Comparison of ENCODE assay signal across 10 mouse cellular contexts in the genomic region with DNA sequence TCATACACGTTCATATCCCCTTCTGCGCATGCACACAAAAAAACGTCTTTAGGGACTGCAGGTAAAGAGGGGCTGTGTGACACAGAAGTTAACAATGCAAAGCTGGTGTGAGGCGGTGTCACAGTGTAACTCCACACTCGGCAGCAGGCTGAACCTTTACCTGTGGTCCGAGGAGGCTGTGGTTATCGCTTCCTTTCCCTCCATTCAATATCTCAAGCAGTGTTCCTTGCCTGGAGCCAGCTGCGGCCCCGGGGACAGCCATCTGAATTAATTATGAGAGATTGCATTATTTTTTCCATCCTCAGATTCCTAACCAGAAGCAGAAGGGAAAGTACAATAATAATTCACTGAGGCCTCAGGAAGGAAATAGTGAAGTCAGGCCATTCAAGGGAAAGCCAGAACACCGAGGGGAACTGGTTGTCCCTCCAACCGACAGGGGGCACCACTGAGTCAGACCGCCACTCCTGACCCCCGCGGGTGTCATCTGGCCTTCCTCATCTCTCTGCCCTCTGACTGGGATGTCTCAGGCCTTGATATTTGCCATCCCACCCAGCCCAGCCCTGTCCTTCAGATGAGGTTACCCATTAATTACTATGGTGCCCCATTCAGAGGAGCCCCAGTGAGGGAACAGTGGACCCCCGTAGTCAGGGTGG. TPM values are rescaled to one million over a fixed set of nuclear protein-coding genes. Genes with fewer than 3 reads are reported as not detected.
DNase-seq lines count a peak whose midpoint lies in the region; ATAC-seq and TF ChIP-seq lines count a peak whose summit lies in the region.
"Had no signal": no experiment of that assay in that cellular context is flagged by ENCODE, and none has a peak within 500 bp of the region (broad histone marks: within the 10 kb centered on the region; RNA-seq: fewer than 3 reads in every experiment).

No protein-coding gene starts in this region.

- H3K4me2 ChIP-seq in hindbrain, embryonic 13.5 days: no peak overlapping the region
- no peak overlapping the region for H3K4me2 ChIP-seq in hindbrain, embryonic 11.5 days (replicated peaks; ENCODE audit: low read depth, low read length)

- TF ChIP-seq POLR2A in lung, adult 2 months (IDR thresholded peaks at IDR 0.05; ENCODE audit: borderline replicate concordance, extremely low read depth, low read depth, low read length): no peak
- no peak for TF ChIP-seq POLR2A in small intestine, adult 2 months (IDR thresholded peaks at IDR 0.05; ENCODE audit: low read depth, low read length)

- no peaks in the 10 kb centered on the region for H3K36me3 ChIP-seq in hindbrain, embryonic 13.5 days
- H3K36me3 ChIP-seq in hindbrain, embryonic 11.5 days (ENCODE audit: control insufficient read depth, insufficient read depth, low read length): no peaks in the 10 kb centered on the region
- H3K36me3 ChIP-seq in small intestine, adult 2 months (ENCODE audit: control insufficient read depth, insufficient read depth, low read length): no peaks in the 10 kb centered on the region
- H3K36me3 ChIP-seq: embryonic facial prominence, embryonic 10.5 days; forebrain, embryonic 10.5 days had no signal

- no peak overlapping the region for H3K4me3 ChIP-seq in hindbrain, embryonic 13.5 days
- H3K4me3 ChIP-seq in hindbrain, embryonic 11.5 days (ENCODE audit: low read depth, low read length): no peak overlapping the region
- H3K4me3 ChIP-seq in lung, adult 2 months (replicated peaks; ENCODE audit: extremely low read depth, low read depth, low read length): no peak overlapping the region
- H3K4me3 ChIP-seq in small intestine, adult 2 months (ENCODE audit: low read depth, low read length): no peak overlapping the region
- H3K4me3 ChIP-seq: embryonic facial prominence, embryonic 10.5 days; forebrain, embryonic 10.5 days had no signal

- peaks cover 45% of the 10 kb centered on the region for H3K4me1 ChIP-seq in hindbrain, embryonic 13.5 days (replicated peaks)
- H3K4me1 ChIP-seq in hindbrain, embryonic 11.5 days (replicated peaks; ENCODE audit: control insufficient read depth, insufficient read depth, low read length): no peaks in the 10 kb centered on the region
- H3K4me1 ChIP-seq in lung, adult 2 months (ENCODE audit: control insufficient read depth, insufficient read depth, low read length): 0 out of 2 replicates have a peak, but pooled peaks cover 5% of the 10 kb centered on the region
- H3K4me1 ChIP-seq in small intestine, adult 2 months (ENCODE audit: control insufficient read depth, insufficient read depth, insufficient read length, low read length): peaks cover 36% of the 10 kb centered on the region

- no peak overlapping the region for H3K9ac ChIP-seq in hindbrain, embryonic 13.5 days
- H3K9ac ChIP-seq in hindbrain, embryonic 11.5 days (ENCODE audit: low read depth, low read length): no peak overlapping the region

- DNase-seq in hindbrain, embryonic 11.5 days (ENCODE audit: low spot score): no peak
- DNase-seq in lung, postnatal 10 days: peak; percentile 45
- no peak for DNase-seq in lung, adult 2 months
- DNase-seq in ZHBTc4 (ENCODE audit: low read depth, low spot score): peak; percentile 74
- DNase-seq in right cerebral cortex, postnatal 10 days (ENCODE audit: low spot score in 2 of 2): no peak
- DNase-seq: adrenal gland, adult 8-10 months had no signal

- no peak for TF ChIP-seq CTCF in lung, adult 2 months (IDR thresholded peaks at IDR 0.05; ENCODE audit: insufficient read depth, low read length)
- peak; percentile 66; the same call in 1 of the 2 replicates for TF ChIP-seq CTCF in small intestine, adult 2 months (IDR thresholded peaks at IDR 0.05; ENCODE audit: extremely low read depth, insufficient read length, insufficient replicate concordance, low read depth, low read length)

- H3K27me3 ChIP-seq in hindbrain, embryonic 13.5 days: no peaks in the 10 kb centered on the region
- no peaks in the 10 kb centered on the region for H3K27me3 ChIP-seq in hindbrain, embryonic 11.5 days (ENCODE audit: control insufficient read depth, insufficient read depth, low read length)
- H3K27me3 ChIP-seq in small intestine, adult 2 months (ENCODE audit: control insufficient read depth, insufficient read depth, low read length): no peaks in the 10 kb centered on the region

- 0 out of 2 replicates have a peak, but pooled peaks have one; percentile 5 for ATAC-seq in hindbrain, embryonic 13.5 days (ENCODE audit: low FRiP score)
- ATAC-seq in hindbrain, embryonic 11.5 days (ENCODE audit: low FRiP score): no peak

- 77% methylated on average over 15 of the region's 15 CpGs for WGBS in hindbrain, embryonic 13.5 days
- 84% methylated on average over 15 of the region's 15 CpGs for WGBS in hindbrain, embryonic 11.5 days
- WGBS in lung, adult 2 months: 70% methylated on average over 15 of the region's 15 CpGs
- WGBS in small intestine, adult 2 months: 71% methylated on average over 15 of the region's 15 CpGs

- no peaks in the 10 kb centered on the region for H3K9me3 ChIP-seq in hindbrain, embryonic 13.5 days
- H3K9me3 ChIP-seq in hindbrain, embryonic 11.5 days (ENCODE audit: control insufficient read depth, low read length): no peaks in the 10 kb centered on the region
- H3K9me3 ChIP-seq: embryonic facial prominence, embryonic 10.5 days; forebrain, embryonic 10.5 days had no signal

- H3K27ac ChIP-seq in hindbrain, embryonic 13.5 days: peak overlapping the region; percentile 31; the same call in 1 of the 2 replicates
- no peak overlapping the region for H3K27ac ChIP-seq in hindbrain, embryonic 11.5 days (ENCODE audit: low read depth, low read length)
- peak overlapping the region; percentile 50; the same call in 1 of the 2 replicates for H3K27ac ChIP-seq in small intestine, adult 2 months (ENCODE audit: insufficient read depth, low read depth, low read length)
- H3K27ac ChIP-seq: embryonic facial prominence, embryonic 10.5 days; forebrain, embryonic 10.5 days had no signal

RNA-seq across cellular contexts. Expression of a gene that starts 53.2 kb away (rescaled TPM):
- 0.19 and 0.34 TPM in 2 replicates for polyA plus RNA-seq in hindbrain, embryonic 13.5 days (2015; fragmentation: Nextera tagmentation; extraction: Ambion mirVana)
- polyA plus RNA-seq in hindbrain, embryonic 11.5 days (2014; fragmentation: Nextera tagmentation; extraction: Ambion mirVana): 0.31 and 0.59 TPM in 2 replicates
- polyA plus RNA-seq in lung, adult 2 months (2012; rRNA removed): 0.19 and 0.53 TPM in 2 replicates
- polyA plus RNA-seq in small intestine, adult 2 months (2012; rRNA removed): 0.35 and 0.38 TPM in 2 replicates

Comparison
In these comparisons a context has a peak if more than half of its experiments do, and no peak if none do; other contexts are left out.
1. DNase-seq: peak in lung, postnatal 10 days (single experiment) and ZHBTc4 (single experiment); none in hindbrain, embryonic 11.5 days (single experiment), lung, adult 2 months (single experiment) and right cerebral cortex, postnatal 10 days (0 of 2).